Mouse (Mus musculus) heart, postnatal 14 days (tissue): ENCODE measurements around the gene Sipa1l1. TPM values are rescaled to one million over a fixed set of nuclear protein-coding genes. Genes with fewer than 3 reads are reported as not detected.

ENCODE experiments used
- DNase-seq, 2 experiments: peaks; one replicate each; pipeline ENCODE4 v3.0.0; 2021 to 2022
- intact Hi-C: fragments of 180-260 bp; cut with DNase I; formaldehyde crosslinking; loops from one replicate; pipeline ENCODE4 v1.15.1; 2025
- total RNA-seq, 2 experiments: library from RNA; stranded (reverse); gene quantifications; 2 replicates each; pipeline ENCODE4 v1.2.3; 2021

Gene Sipa1l1
- total RNA-seq, 2 experiments from 2014 or later = 13.2 to 14.8 TPM

DNA sequence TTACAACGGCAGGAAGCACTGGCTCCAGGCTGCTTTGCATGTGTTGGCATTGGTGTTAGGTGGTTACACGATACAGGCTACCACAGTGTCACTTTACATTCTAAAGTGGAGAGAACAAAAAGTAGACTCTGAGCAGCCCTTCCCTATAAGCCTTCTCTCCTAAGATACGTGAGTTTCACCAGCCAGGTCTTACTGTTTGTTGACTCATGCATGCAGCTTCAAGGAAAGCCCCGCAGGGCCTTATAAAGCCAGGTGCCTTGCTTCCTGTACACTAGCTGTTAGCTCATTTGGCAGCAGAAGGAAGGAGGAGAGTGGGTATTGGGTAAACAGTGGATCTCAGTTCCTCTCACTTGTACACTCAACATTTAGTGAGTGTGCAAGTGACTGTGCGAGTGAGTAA, 115.5 kb downstream of the Sipa1l1 start:
- intact Hi-C loops = no loop called here

DNA sequence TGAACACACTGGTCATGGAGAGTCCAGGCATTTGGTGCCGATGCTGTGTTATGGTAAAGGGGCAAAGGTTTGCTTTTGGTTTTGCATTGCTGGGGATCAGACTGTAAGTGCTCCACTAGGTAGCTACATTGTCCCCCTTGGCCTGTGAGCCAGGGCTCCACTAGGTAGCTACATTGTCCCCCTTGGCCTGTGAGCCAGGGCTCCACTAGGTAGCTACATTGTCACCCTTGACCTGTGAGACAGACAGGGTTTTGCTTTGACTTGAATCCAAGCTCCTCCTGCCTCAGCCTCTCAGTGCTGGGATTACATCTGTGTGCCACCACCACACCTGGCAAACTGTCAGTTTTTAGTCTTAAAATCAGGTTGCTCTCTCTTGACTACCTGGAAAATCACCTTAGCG, 115.9 kb downstream of the Sipa1l1 start:
- DNase-seq = no peak
- intact Hi-C loops = no loop called here

More for the DNA sequence above, 115.5 kb downstream of the Sipa1l1 start:
- DNase-seq = no peak

DNA sequence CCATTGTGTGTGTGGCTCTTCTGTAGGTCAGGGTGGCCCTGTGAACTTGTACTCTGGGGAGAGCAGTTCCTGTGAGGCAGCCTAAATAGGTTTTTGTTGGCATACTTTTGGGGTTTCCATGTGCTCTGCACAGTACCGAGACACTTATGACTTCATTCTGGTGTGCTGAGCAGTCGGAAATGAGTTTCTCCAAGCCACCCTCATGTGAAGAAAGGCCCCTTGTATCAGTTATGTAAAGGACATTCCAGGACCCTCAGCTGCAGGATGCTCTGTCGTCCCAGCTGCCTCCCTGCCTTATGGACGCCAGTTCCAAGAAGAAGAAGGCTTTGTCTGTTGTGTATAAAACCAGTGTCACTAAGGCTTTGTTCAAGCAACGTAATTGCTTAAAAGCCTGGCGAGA, 116.9 kb downstream of the Sipa1l1 start:
- intact Hi-C loops = no loop called here
- DNase-seq = no peak

- intact Hi-C loops = no loop called here
- DNase-seq = no peak
Measured at GRCm38 (mm10) chr12:82286804-82287203, 117.7 kb downstream of the Sipa1l1 start.

DNA sequence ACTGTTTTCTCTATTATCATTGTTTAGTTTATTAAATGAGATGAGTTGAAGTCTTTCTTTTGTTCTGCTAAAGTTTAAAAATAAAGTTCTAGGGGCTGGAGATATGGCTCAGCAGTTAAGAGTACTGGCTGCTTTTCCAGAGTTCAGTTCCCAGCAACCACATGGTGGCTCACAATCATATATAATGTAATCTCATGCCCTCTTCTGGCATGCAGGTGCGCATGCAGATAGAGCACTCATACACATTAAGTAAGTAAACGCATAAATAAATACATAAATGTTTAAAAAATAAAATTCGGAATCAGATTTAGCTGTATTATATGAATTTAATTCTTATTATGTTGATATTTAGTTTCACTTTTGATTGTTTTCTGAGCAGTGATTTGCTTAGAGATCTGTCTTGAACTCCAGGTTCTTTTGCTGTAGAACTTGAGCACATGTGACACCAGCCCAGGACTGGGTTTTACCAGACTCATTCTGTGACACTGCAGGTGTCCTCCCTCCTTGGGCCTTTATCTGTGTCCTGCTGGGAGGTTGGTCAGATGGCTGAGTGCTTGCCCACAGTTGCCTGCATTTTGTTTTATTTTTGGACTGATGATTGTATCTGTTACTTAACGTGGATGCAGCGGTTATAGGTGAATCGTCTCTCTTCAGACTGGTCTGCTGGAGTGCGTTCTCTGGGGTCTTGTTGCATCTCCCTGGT, 124.6 kb downstream of the Sipa1l1 start:
- DNase-seq = no peak
- intact Hi-C loops = no loop called here

DNA sequence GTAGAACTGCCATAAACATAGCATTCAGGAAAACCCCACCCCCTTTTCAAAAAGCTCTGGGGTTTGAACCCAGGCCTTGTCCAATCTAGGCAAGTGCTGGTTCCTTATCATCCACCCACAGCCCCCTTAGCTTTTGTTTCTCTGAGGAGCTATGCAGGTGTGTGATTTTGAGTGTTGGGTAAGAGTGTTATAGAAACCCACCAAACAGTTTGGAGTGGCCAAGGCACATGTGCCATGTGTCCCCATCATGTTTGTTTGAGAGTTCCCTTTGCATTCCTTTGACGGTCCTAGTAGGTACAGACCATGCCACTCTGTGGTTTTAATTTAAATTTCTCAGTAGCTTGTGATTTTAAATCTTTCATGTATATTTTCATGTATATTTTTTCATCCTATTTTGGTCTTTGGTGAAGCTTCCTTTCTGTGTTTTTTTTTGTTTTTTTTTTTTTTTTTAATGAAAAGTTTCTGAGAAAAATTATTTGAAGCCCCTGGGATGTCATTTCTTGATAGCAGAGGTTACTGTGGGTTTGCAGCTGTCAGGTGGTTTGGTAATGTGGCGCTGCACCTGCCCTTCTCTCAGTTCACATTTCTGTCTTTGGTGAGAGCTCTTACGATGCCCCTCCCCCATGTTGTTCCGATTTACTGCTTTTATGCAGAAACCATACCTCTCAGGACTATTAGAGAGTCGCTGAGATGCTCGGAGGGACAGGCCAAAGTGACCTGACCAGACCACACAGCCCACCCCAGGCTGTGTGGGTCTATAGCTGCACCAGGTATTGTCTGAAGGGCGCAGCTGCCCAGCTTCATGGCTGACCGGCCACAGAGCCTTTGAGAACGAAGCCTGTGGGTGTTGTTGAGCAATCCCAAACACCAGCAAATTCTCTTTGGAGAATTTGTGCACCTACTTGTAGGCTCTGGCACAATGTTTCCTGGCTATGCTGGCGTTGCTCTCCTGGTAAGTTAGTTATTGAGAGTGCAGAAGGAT, 126.1 kb downstream of the Sipa1l1 start:
- intact Hi-C loops = no loop called here
- DNase-seq = no peak

- DNase-seq = no peak
- intact Hi-C loops = no loop called here
Measured at GRCm38 (mm10) chr12:82296276-82296675, 127.2 kb downstream of the Sipa1l1 start.

- intact Hi-C loops = no loop called here
- no peak for DNase-seq
Measured at GRCm38 (mm10) chr12:82297196-82297595, 128.1 kb downstream of the Sipa1l1 start.

DNA sequence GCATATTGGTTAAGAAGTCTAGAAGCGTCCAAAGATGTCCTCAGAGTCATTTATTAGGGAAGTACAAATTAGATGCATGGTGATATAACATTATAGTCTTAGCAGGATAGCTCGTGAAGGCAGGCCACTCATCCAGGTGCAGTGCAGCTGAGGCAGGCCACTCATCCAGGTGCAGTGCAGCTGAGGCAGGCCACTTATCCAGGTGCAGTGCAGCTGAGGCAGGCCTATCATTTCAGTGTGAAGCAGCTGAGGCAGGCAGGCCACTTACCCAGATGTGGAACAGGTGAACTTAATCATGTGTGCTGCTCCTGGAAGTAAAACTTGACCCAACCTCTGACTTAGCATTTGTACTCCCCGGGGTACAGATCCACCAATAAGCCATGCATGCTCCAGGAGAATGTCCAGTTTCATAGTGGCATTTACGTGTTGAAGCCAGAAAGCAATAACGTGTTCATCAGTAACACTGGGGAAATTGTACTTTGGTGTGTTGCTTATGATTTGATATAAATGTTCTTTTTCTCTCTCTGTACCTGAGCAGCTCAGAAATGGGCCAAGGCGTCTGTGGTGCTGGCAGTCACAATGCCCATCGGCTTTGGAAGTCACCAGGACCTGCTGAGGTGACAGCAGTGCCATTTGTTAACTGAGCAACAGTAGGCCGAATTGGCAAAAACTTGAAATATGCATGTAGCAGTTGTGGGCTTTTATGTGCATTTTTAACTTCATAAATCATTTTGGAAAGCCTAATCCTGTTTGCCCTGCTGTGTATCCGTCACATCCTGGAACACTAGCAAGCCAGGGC, 129.7 kb downstream of the Sipa1l1 start:
- DNase-seq = no peak
- intact Hi-C loops = no loop called here

GRCm38 (mm10) chr12:82304140-82304539, 135.0 kb downstream of the Sipa1l1 start:
- intact Hi-C loops = no loop called here
- no peak for DNase-seq

- intact Hi-C loops = no loop called here
Measured at GRCm38 (mm10) chr12:82306035-82306434, 136.9 kb downstream of the Sipa1l1 start.

DNA sequence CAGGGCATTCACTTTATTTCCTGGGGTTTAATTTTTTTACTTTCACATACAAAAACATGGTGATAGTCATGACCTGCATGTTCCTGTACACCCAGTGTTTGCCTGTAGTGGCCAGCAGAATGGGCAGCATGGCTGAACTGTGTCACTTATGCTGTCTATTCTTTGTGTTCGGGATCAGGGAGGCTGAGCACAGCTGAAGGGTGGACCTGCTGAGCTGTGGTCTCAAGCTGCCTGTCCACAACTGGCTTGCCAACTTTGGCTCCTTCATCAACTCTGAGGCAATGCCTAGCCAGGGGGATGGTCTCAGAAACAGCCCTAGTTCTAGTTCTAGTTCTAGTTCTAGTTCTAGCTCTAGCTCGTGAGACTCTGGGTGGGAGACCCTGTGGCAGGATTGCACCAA, 142.5 kb downstream of the Sipa1l1 start:
- DNase-seq = no peak
- intact Hi-C loops = no loop called here

More at GRCm38 (mm10) chr12:82306035-82306434, 136.9 kb downstream of the Sipa1l1 start:
- no peak for DNase-seq

DNA sequence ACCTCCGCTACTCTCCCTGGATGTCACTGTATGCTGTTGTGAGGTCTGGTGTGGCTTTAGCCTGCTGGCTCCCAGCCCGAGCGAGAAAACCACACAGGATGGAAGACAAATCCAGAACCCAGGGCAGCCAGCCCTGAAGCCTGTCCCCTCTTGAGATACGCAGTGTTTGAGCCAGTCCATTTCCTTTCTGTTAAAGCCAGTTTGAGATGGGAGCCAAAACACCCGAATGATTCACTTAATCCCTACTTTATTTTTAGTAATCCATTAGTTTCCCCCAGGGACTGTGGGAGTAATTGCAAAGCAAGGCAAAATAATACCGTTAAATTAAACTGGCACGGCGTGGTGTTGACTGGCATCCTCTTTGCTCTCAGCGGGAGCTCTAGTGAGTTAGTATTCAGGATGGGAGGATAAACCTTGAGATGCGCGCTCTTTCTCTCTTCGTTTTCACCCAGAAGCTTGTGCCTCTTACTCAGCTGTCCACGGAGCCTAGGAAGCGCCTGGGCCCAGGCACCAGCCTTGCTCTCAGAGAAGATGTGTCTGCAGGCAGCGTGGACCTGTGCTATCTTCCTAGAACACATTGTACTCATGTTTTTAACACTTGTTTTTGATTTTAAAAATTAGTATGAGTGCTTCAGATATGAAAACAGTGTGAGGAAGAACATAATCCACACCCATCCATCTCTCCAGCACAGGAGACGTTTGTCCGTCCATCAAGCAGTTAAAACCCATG, 143.1 kb downstream of the Sipa1l1 start:
- DNase-seq = peak; percentile 56 to 61
- intact Hi-C loops = no loop called here

DNA sequence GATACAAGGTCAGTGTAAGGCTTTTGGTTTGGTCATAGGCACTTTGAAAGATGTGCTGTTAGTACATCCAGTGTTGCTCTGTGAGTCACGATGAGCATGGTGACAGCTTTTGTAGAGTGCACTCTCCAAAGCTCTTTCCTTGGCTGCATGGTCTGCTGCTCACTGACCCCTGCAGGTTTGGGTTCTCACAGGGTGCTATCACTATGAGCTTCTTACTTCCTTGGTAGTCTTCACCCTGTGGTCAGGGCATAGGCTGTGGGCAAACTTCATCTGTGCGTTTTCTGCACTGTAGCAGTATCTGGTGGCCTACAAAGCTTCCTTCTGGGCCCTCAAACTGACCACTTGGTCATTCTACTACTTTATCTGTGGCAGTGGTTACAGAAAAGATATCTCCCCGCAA, 144.0 kb downstream of the Sipa1l1 start:
- DNase-seq = no peak
- intact Hi-C loops = no loop called here

DNA sequence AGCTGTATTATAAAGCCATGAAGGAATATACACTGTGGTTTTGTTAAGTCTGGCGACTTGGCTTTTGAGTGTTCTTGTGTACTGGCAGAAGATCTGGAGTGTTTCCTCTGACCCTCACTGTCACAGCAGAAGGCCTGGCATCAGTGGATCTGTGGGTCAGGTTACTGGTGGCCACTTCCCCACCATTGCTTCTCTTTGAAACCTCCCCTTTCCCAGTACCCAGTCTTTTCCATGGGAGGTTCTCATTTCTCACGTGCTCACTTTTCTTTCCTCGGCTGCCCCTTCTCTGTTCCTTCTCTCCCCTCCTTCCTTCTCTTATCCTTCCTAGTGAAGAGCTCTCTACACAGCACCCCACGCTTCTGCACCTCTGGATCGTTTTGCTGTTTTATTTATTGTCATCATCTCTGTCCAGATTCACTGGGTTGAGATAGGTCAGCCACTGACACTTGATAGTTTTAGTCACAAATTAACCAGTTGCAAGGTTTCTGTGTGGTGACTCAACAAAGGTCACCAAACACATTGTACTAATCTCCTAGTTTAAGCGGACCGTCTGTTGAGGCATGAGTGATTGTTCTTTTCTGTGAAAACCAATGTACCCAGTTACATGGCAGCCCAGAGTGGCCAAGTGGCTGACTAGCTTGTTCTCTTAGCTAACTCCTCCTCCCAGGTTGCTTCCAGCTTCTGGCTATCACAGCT, 150.5 kb downstream of the Sipa1l1 start:
- intact Hi-C loops = loop anchor here (5.0 kb wide), 1 partner anchor 148 kb away; no protein-coding TSS in a partner anchor

GRCm38 (mm10) chr12:82320204-82320603, 151.1 kb downstream of the Sipa1l1 start:
- DNase-seq = no peak
- intact Hi-C loops = loop anchor here (5.0 kb wide), 1 partner anchor 147 kb away; no protein-coding TSS in a partner anchor

More for the DNA sequence above, 150.5 kb downstream of the Sipa1l1 start:
- DNase-seq = no peak

GRCm38 (mm10) chr12:82321397-82321796, 152.3 kb downstream of the Sipa1l1 start:
- DNase-seq = no peak

GRCm38 (mm10) chr12:82321855-82322254, 152.7 kb downstream of the Sipa1l1 start:
- intact Hi-C loops = loop anchor here (5.0 kb wide), 1 partner anchor 145 kb away; no protein-coding TSS in a partner anchor
- no peak for DNase-seq

More at GRCm38 (mm10) chr12:82321397-82321796, 152.3 kb downstream of the Sipa1l1 start:
- intact Hi-C loops = loop anchor here (5.0 kb wide), 1 partner anchor 146 kb away; no protein-coding TSS in a partner anchor
